Mouse (Mus musculus) right cerebral cortex, postnatal 25 days (tissue): ENCODE measurements around the gene Rnpepl1.
"Not testable (repeated sequence)": the region's sequence is repeated elsewhere in the genome, so short reads cannot be mapped to it uniquely, and the experiment has no call there.

Experiments
- DNase-seq: peaks from one replicate; pipeline ENCODE4 v3.0.0; 2022

Gene Rnpepl1

DNA sequence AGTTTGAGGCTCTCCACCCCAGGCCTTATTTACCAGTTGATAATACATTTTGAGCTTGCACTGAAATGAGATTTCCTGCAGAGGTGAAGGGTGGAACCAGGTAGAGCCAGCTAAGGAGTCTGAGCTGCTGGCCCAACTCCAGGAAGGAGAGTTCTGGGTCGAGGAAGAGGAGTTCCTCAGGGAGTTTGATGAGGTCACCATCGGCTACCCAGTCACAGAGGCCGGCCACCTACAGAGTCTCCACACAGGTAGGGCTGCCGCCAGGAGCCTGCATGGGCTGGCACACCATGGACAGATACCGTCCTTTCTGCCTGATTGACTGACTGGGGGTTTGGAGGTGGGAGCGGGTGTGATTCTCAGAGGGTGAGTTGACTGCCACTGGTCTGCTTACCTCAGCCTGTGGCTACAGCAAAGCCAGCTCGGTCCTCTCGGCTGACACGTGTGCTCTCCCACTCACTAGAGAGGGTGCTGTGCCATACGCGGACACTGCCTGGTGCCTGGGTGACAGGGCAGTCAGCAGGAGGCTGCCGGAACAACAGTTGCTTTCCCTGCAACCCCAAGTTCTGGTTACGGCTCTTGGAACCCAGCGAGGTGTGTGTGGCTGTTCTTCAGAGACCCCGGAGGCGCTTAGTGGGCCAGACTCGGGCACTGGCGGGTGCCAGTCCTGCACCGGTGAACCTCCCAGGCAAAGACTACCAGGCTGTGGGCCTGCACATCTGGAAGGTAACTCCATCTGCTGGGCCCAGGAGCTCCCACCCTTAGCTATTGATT, 32.8 kb downstream of the Rnpepl1 start:
- DNase-seq, result no peak

DNA sequence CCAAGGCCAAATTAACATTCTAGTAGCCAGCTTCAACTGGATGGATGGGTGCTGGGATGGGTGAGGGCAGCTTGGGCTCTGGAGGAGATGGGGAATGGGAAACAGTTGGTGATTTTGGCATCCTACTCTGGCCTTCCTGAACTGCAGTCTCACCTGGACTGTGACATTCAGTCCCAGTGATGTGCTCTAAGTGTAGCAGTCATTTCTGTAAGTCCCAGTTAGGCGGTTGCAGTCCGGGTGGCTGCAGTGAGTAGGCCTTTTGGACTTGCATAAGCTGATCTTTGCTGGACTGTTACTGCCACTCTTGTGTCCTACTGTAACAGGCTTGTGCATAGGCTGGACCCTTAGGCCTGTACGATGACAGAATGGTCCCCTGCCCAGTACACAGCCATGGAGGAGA, 37.4 kb downstream of the Rnpepl1 start:
- no peak for DNase-seq

DNA sequence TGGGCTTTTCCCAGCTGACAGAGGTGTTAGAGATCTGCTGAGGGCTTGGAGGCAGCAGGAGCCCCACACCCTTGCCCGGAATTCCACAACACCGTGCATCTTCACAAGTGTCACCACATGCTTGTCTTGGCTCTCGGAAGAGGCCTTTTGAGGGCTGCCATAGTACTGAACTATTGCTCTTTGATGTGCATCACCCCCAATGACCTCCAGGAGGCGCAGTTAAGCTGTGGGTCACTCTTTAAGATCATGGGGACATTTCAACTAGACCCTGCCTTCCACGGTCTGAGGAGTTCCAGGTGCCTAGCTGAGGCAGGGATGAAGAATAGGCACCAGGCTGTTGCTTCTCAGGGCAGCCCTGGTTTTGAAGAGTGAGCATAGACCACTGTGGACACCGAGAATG, 38.8 kb downstream of the Rnpepl1 start:
- no peak for DNase-seq

DNA sequence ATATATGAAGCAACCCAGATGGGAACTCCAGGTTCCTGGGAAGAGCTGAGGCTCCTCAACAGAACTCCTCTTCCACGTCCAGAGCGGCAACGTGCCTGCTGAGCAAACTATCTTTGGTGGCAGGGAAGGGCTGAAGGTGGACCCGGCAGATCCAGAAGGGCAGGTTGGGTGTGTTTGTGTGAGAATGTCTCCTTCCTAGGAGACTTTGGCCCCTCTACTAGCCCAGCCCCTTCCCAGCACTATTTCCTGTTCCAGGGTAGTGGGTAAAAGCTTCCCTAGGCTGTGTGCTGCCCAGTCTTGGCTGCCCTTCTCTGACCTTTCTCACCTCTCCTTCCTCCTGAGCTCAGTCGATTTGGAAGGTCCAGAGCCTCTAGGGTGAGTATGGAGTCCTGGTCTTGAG, 40.0 kb downstream of the Rnpepl1 start, which contains the start of gene Gpr35:
Gpr35 (plus strand) TSS at position 259 of the 400 bp plus-strand sequence.
- no peak for DNase-seq

DNA sequence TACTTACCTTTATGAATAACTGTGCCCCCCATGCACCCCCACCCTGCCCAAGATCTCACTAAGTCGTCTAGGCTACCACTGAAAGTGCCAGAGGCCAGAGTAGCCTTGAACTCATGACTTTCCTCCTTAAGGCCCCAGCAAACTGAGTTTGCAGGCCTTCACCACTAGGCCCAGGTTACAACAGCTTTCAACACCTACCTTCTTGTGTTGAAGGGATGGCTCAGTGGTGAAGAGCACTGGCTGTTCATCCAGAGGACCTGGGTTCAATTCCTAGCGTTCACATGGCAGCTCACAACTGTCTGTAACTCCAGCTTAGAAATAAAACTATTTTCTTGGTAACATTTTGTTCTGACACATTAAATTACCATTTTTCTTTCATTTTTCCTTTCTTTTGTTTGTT, 43.1 kb downstream of the Rnpepl1 start:
- no peak for DNase-seq

DNA sequence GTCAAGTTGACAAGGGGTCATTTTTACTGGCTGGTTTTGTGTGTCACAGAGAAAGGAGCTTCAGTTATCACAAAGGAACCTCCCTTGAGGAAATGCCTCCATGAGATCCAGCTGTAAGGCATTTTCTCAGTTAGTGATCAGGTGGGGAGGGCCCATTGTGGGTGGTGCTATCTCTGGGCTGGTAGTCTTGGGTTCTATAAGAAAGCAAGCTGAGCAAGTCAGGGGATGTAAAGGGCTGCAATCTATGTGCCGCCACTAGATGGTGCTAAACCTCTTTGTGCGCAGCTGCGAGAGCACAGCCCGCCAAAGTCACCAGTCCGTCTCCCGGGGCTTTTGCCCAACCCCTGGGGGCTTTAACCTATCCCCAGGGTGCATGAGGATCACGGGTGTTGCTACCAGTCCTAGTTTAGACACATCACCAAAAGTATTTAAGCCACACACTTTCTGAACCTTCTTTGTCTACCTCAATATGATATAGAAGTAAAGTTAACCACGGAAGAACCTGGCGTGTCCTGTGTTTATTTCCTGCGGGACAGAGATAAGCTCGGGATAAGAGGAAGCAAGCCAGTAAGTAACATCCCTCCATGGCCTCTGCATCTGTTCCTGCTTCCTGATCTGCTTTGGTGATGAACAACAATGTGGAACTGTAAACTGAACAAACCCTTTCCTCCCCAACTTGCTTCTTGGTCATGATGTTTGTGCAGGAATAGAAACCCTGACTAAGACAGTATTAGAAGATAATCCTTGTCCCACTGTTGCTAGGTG, 46.2 kb downstream of the Rnpepl1 start:
- peak; percentile 59 for DNase-seq

DNA sequence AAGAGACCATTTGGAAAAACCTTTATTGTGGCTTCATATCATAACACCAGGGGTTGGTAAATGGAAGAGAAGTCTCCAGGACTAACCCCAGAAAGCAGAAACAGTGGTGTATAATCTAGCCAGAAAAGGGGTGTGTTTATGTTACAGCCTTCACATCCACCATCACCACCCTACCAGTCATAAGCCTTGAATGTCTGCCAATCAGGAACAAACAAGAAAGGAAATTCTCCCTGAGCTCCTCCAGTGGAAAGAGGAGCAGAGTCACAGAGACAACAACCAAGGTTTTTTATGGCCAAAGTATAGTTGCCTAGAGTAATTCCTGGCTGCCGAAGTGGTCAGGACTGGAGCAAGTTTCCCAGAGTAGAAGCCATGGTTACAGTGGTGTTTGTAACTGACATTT, 48.4 kb downstream of the Rnpepl1 start:
- no peak for DNase-seq

DNA sequence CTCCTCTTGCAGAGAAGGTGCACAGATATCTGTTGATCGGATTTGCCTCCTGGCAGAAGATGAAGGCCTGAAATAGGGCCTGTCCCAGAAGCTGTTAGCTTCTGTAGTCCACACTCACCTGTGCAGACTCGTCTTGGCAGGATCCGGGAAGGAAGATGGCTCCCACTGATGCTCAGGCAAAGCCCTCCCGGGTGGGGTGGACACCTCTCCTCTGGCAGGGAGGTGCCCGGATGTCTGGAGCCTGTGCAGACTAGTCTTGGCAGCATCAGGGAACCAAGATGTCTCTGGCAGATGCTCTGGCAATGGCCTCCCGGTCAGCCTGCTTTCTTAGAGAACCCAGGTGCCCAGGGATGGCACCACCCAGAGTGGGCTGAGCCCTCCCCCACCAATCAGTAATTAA, 60.2 kb downstream of the Rnpepl1 start:
- not testable (repeated sequence) for DNase-seq

DNA sequence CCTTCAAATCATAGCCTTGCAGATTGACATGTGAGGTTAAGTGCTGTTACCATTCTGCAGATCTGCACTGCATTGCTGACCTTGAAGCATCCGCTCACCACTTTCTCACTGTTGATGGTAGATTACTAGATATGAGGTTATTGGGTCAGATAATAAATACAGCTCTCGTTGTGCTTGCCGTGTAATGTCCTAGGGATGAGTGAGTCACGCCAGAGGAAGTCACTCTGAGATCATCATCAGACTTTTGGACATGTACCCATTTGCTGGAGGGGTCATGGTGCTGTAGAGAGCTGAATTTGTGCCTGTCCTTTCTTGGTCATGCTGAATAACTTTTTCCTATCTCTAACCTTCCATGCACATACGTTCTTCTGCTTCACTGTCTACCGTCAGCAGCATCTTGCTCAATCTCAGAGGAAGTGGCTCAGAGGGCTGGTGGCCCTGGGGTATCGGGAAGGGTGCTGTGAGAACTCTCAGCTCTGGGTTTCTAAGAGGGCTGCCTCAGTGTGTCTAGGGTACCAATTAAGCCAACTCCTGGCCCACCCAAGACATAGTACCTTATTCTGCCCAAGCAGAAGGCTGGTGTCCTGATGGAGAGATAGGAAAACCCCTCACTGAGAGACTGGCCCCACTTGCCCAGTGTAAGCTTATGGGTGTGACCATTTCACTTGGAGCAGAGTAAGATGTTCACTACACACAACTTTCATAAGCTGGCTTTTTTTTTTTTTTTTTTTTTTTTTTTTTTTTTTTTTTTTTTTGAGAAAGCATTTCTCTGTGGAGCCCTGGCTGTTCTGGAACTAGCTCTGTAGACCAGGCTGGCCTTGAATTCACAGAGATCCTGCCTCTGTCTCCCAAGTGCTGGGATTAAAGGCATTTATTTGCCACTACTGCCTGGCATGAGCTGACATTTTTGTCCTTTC, 61.6 kb downstream of the Rnpepl1 start:
- no peak for DNase-seq

DNA sequence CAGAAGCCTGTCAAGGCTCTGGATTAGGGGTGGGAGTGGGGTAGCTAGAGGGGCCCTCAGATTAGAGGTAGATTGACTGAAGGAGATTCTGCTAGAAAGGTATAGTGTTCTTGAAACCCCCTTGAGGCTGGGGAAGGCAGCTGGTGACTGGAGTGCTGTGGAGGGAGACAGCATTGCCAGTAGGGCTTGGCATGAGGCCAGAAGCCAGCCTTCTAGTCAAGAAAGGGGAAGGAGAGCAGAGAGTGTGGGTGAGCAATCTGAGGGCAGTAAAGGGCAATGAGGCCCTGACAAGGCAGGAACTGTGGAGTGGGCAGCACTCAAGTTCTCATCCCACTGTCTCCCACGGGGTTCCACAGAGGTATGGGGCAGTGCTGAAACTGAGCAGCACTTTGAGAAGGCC, 62.3 kb downstream of the Rnpepl1 start:
- DNase-seq, result no peak
